Mouse (Mus musculus) liver, adult 2 months (tissue): ENCODE measurements at regions not wholly inside any gene's neighbourhood (a gene's known extent, or its start where the extent isn't known, plus 50 kb on each side); places are given as distances from the start of the nearest gene placed in this dataset.

Source experiments
- CTCF ChIP-seq: fragments of 200-500 bp; IDR thresholded peaks from 2 replicates; pipeline ENCODE4 v1.5.1; 2011; ENCODE audit warnings: low read depth, low read length, control low read depth
- POLR2A ChIP-seq: fragments of 200-500 bp; IDR thresholded peaks from 2 replicates; pipeline ENCODE4 v1.6.1; 2011; ENCODE audit warnings: low read length, control low read depth; ENCODE audit not compliant: insufficient read depth; ENCODE audit errors: extremely low read depth

GRCm38 (mm10) chr7:70823020-70823419, 456.5 kb upstream of the Nr2f2 start:
- TF ChIP-seq CTCF = no peak
- no peak for TF ChIP-seq POLR2A
